Mouse (Mus musculus) ES-E14 (cell line): ENCODE measurements around the gene Opalin.

Experiments used
- CHD2 ChIP-seq: IDR thresholded peaks from 2 replicates; pipeline ENCODE4 v1.6.1; 2014; ENCODE audit warnings: mild to moderate bottlenecking, low read depth, low read length, inconsistent platforms
- HCFC1 ChIP-seq: IDR thresholded peaks from 2 replicates; pipeline ENCODE4 v1.6.1; 2012; ENCODE audit warnings: low read length, inconsistent platforms, borderline replicate concordance; ENCODE audit not compliant: insufficient read depth
- ZNF384 ChIP-seq: IDR thresholded peaks from 2 replicates; pipeline ENCODE4 v1.6.1; 2012; ENCODE audit warnings: low read depth, low read length, inconsistent platforms

DNA sequence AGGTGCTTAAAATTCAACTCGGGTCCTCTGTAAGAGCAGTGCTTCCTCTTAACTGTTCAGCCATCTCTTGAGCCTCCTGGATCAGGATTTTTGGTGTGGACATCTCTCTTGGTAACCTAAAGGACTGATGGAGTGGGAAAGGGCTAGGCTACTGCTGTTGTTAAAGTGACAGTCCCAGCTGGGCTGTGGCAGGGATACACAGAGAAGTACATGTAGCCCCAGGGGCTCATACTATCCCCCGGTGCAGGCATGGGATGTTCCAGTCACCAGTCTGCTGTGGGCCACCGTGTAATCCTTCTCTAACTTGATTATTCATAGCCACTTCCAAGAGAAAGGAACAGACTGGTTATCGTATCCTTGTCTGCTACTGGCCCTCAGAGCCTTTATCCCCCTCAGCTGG is 20.1 kb upstream of the Opalin start:
- TF ChIP-seq CHD2, result no peak
- TF ChIP-seq ZNF384, result no peak
- no peak for TF ChIP-seq HCFC1
